Mouse (Mus musculus): ENCODE results near the gene Nrp1. TPM values are rescaled to one million over a fixed set of nuclear protein-coding genes. Genes with fewer than 3 reads are reported as not detected.
A peak's percentile ranks its signal among the peaks of the same experiment; 100 is the strongest.

Nrp1 gene
- polyA plus RNA-seq, 1 experiment from 2014 or later = 89.0 TPM

- Histone ChIP-seq H3K27ac (no peak overlapping the region), H3K9me3 (no peaks in the 10 kb centered on the region), H3K4me2 (no peak overlapping the region), H3K4me1 (no peaks in the 10 kb centered on the region), H3K27me3 (replicated peaks) (no peaks in the 10 kb centered on the region), H3K4me3 (no peak overlapping the region), H3K36me3 (replicated peaks) (no peaks in the 10 kb centered on the region; the same call in 1 of the 2 replicates), H3K9ac (no peak overlapping the region)
- ATAC-seq (replicated peaks) = no peak
- WGBS = 79% methylated on average over 5 of the region's 5 CpGs
Observed at GRCm38 (mm10) chr8:128504136-128504829, 145.9 kb downstream of the Nrp1 start.

- H3K36me3 ChIP-seq (replicated peaks) = no peaks in the 10 kb centered on the region
Observed at GRCm38 (mm10) chr8:128505866-128506265, 147.5 kb downstream of the Nrp1 start.

GRCm38 (mm10) chr8:128508723-128509122 is 150.3 kb downstream of the Nrp1 start:
- no peak for ATAC-seq (replicated peaks)
- Histone ChIP-seq H3K9ac (no peak overlapping the region), H3K9me3 (no peaks in the 10 kb centered on the region), H3K4me3 (no peak overlapping the region), H3K27ac (no peak overlapping the region), H3K4me2 (no peak overlapping the region), H3K27me3 (replicated peaks) (no peaks in the 10 kb centered on the region), H3K36me3 (replicated peaks) (no peaks in the 10 kb centered on the region), H3K4me1 (no peaks in the 10 kb centered on the region)

More at GRCm38 (mm10) chr8:128505866-128506265, 147.5 kb downstream of the Nrp1 start:
- H3K4me3 ChIP-seq = no peak overlapping the region
- H3K4me2 ChIP-seq = no peak overlapping the region
- H3K9ac ChIP-seq = no peak overlapping the region
- no peaks in the 10 kb centered on the region for H3K27me3 ChIP-seq (replicated peaks)
- ATAC-seq (replicated peaks) = no peak
- H3K9me3 ChIP-seq = no peaks in the 10 kb centered on the region
- H3K4me1 ChIP-seq = no peaks in the 10 kb centered on the region
- no peak overlapping the region for H3K27ac ChIP-seq

GRCm38 (mm10) chr8:128511021-128511420 is 152.6 kb downstream of the Nrp1 start:
- ATAC-seq (replicated peaks) = no peak
- Histone ChIP-seq H3K4me3 (no peak overlapping the region), H3K27ac (no peak overlapping the region), H3K9me3 (no peaks in the 10 kb centered on the region), H3K36me3 (replicated peaks) (no peaks in the 10 kb centered on the region), H3K4me1 (no peaks in the 10 kb centered on the region), H3K27me3 (replicated peaks) (no peaks in the 10 kb centered on the region), H3K9ac (no peak overlapping the region), H3K4me2 (no peak overlapping the region)

- Histone ChIP-seq H3K4me2 (no peak overlapping the region), H3K4me3 (no peak overlapping the region), H3K27ac (no peak overlapping the region), H3K36me3 (replicated peaks) (no peaks in the 10 kb centered on the region), H3K9ac (no peak overlapping the region), H3K4me1 (no peaks in the 10 kb centered on the region), H3K9me3 (no peaks in the 10 kb centered on the region), H3K27me3 (replicated peaks) (no peaks in the 10 kb centered on the region)
- 90% methylated on average over 1 of the region's 1 CpGs for WGBS
- no peak for ATAC-seq (replicated peaks)
Observed at GRCm38 (mm10) chr8:128511732-128512131, 153.3 kb downstream of the Nrp1 start.

- Histone ChIP-seq H3K4me3 (no peak overlapping the region), H3K4me1 (peaks cover 3% of the 10 kb centered on the region; the same call in 1 of the 2 replicates), H3K27me3 (replicated peaks) (no peaks in the 10 kb centered on the region), H3K4me2 (no peak overlapping the region), H3K27ac (no peak overlapping the region), H3K9ac (no peak overlapping the region), H3K36me3 (replicated peaks) (no peaks in the 10 kb centered on the region), H3K9me3 (no peaks in the 10 kb centered on the region)
- 93% methylated on average over 3 of the region's 3 CpGs for WGBS
- ATAC-seq (replicated peaks) = no peak
Observed at GRCm38 (mm10) chr8:128516846-128517446, 158.5 kb downstream of the Nrp1 start.

GRCm38 (mm10) chr8:128517546-128518102 is 159.2 kb downstream of the Nrp1 start:
- no peak overlapping the region for H3K4me2 ChIP-seq
- no peak for ATAC-seq (replicated peaks)
- no peak overlapping the region for H3K9ac ChIP-seq
- no peaks in the 10 kb centered on the region for H3K9me3 ChIP-seq
- H3K27ac ChIP-seq = no peak overlapping the region
- H3K27me3 ChIP-seq (replicated peaks) = no peaks in the 10 kb centered on the region
- WGBS = 79% methylated on average over 4 of the region's 4 CpGs
- no peaks in the 10 kb centered on the region for H3K36me3 ChIP-seq (replicated peaks)
- H3K4me3 ChIP-seq = no peak overlapping the region
- peaks cover 3% of the 10 kb centered on the region; the same call in 1 of the 2 replicates for H3K4me1 ChIP-seq

- Histone ChIP-seq H3K4me2 (no peak overlapping the region), H3K4me3 (no peak overlapping the region), H3K27ac (no peak overlapping the region), H3K27me3 (replicated peaks) (no peaks in the 10 kb centered on the region), H3K36me3 (replicated peaks) (no peaks in the 10 kb centered on the region), H3K4me1 (peaks cover 3% of the 10 kb centered on the region; the same call in 1 of the 2 replicates), H3K9me3 (no peaks in the 10 kb centered on the region), H3K9ac (no peak overlapping the region)
- ATAC-seq (replicated peaks) = no peak
- 84% methylated on average over 1 of the region's 1 CpGs for WGBS
Observed at GRCm38 (mm10) chr8:128519366-128519765, 161.0 kb downstream of the Nrp1 start.

- ATAC-seq (replicated peaks) = no peak
- H3K4me1 ChIP-seq = peaks cover 11% of the 10 kb centered on the region
- H3K36me3 ChIP-seq (replicated peaks) = no peaks in the 10 kb centered on the region
- H3K27ac ChIP-seq = no peak overlapping the region
- no peak overlapping the region for H3K4me3 ChIP-seq
- H3K4me2 ChIP-seq = no peak overlapping the region
- 69% methylated on average over 7 of the region's 7 CpGs for WGBS
- H3K9ac ChIP-seq = no peak overlapping the region
- no peaks in the 10 kb centered on the region for H3K27me3 ChIP-seq (replicated peaks)
- H3K9me3 ChIP-seq = no peaks in the 10 kb centered on the region
Observed at GRCm38 (mm10) chr8:128523825-128524224, 165.4 kb downstream of the Nrp1 start.

GRCm38 (mm10) chr8:128525912-128526311 is 167.5 kb downstream of the Nrp1 start:
- Histone ChIP-seq H3K4me3 (no peak overlapping the region), H3K9ac (no peak overlapping the region), H3K27me3 (replicated peaks) (no peaks in the 10 kb centered on the region), H3K4me1 (peaks cover 20% of the 10 kb centered on the region), H3K27ac (no peak overlapping the region), H3K9me3 (no peaks in the 10 kb centered on the region), H3K36me3 (replicated peaks) (no peaks in the 10 kb centered on the region), H3K4me2 (no peak overlapping the region)
- ATAC-seq (replicated peaks) = no peak
- WGBS = 91% methylated on average over 1 of the region's 1 CpGs

GRCm38 (mm10) chr8:128528591-128529383 is 170.4 kb downstream of the Nrp1 start:
- 10% methylated on average over 8 of the region's 8 CpGs for WGBS
- Histone ChIP-seq H3K9me3 (no peaks in the 10 kb centered on the region), H3K4me2 (peak overlapping the region; percentile 20), H3K27ac (peak overlapping the region; percentile 50), H3K9ac (no peak overlapping the region), H3K4me3 (no peak overlapping the region), H3K36me3 (replicated peaks) (no peaks in the 10 kb centered on the region), H3K4me1 (peaks cover 17% of the 10 kb centered on the region), H3K27me3 (replicated peaks) (no peaks in the 10 kb centered on the region)
- peak; percentile 94 for ATAC-seq (replicated peaks)

- Histone ChIP-seq H3K27ac (0 out of 2 replicates have a peak overlapping the region, but pooled peaks have one; percentile 4), H3K27me3 (replicated peaks) (no peaks in the 10 kb centered on the region), H3K36me3 (replicated peaks) (no peaks in the 10 kb centered on the region), H3K4me2 (no peak overlapping the region), H3K9ac (no peak overlapping the region), H3K9me3 (no peaks in the 10 kb centered on the region), H3K4me1 (peaks cover 10% of the 10 kb centered on the region), H3K4me3 (no peak overlapping the region)
- ATAC-seq (replicated peaks) = peak; percentile 86
- WGBS = 35% methylated on average over 3 of the region's 3 CpGs
Observed at GRCm38 (mm10) chr8:128534442-128534871, 176.1 kb downstream of the Nrp1 start.
